Mouse (Mus musculus) heart, postnatal 36 days (tissue): ENCODE results near the gene Fam19a5. TPM values are rescaled to one million over a fixed set of nuclear protein-coding genes. Genes with fewer than 3 reads are reported as not detected.

Source experiments
- DNase-seq, 2 experiments: peaks; one replicate each; pipeline ENCODE4 v3.0.0; 2021 to 2022
- intact Hi-C: fragments of 180-260 bp; cut with DNase I; formaldehyde crosslinking; loops from one replicate; pipeline ENCODE4 v1.15.1; 2025
- total RNA-seq, 2 experiments: library from RNA; stranded (reverse); gene quantifications; 2 replicates each; pipeline ENCODE4 v1.2.3; 2021

Gene Fam19a5
- total RNA-seq, 2 experiments from 2014 or later, result 2.6 to 3.8 TPM

GRCm38 (mm10) chr15:87656496-87657155, 112.5 kb downstream of the Fam19a5 start:
- intact Hi-C loops, result no loop called here
- DNase-seq, result no peak

GRCm38 (mm10) chr15:87659729-87660128, 115.6 kb downstream of the Fam19a5 start:
- DNase-seq, result no peak
- intact Hi-C loops, result no loop called here

GRCm38 (mm10) chr15:87661954-87662353, 117.9 kb downstream of the Fam19a5 start:
- DNase-seq, result no peak
- intact Hi-C loops, result no loop called here

- no peak for DNase-seq
- intact Hi-C loops, result no loop called here
Observed at GRCm38 (mm10) chr15:87666041-87666750, 122.1 kb downstream of the Fam19a5 start.

- intact Hi-C loops, result no loop called here
- no peak for DNase-seq
Observed at GRCm38 (mm10) chr15:87667416-87667815, 123.3 kb downstream of the Fam19a5 start.

- intact Hi-C loops, result no loop called here
- DNase-seq, result no peak
Observed at GRCm38 (mm10) chr15:87668112-87668511, 124.0 kb downstream of the Fam19a5 start.

- intact Hi-C loops, result no loop called here
- no peak for DNase-seq
Observed at GRCm38 (mm10) chr15:87671929-87672328, 127.8 kb downstream of the Fam19a5 start.

GRCm38 (mm10) chr15:87678711-87679110, 134.6 kb downstream of the Fam19a5 start:
- no peak for DNase-seq
- intact Hi-C loops, result no loop called here

GRCm38 (mm10) chr15:87682410-87682809, 138.3 kb downstream of the Fam19a5 start:
- no peak for DNase-seq
- intact Hi-C loops, result no loop called here

- no peak for DNase-seq
- intact Hi-C loops, result no loop called here
Observed at GRCm38 (mm10) chr15:87686415-87687040, 142.4 kb downstream of the Fam19a5 start.

GRCm38 (mm10) chr15:87691271-87691955, 147.3 kb downstream of the Fam19a5 start:
- intact Hi-C loops, result no loop called here
- no peak for DNase-seq

- intact Hi-C loops, result no loop called here
- DNase-seq, result no peak
Observed at GRCm38 (mm10) chr15:87691958-87692357, 147.9 kb downstream of the Fam19a5 start.

GRCm38 (mm10) chr15:87692394-87692793, 148.3 kb downstream of the Fam19a5 start:
- intact Hi-C loops, result no loop called here
- no peak for DNase-seq

GRCm38 (mm10) chr15:87692865-87693513, 148.9 kb downstream of the Fam19a5 start:
- intact Hi-C loops, result no loop called here
- DNase-seq, result no peak

- no peak for DNase-seq
Observed at GRCm38 (mm10) chr15:87697433-87697996, 153.4 kb downstream of the Fam19a5 start.

GRCm38 (mm10) chr15:87698562-87699320, 154.6 kb downstream of the Fam19a5 start:
- DNase-seq, result no peak
- intact Hi-C loops, result no loop called here

More at GRCm38 (mm10) chr15:87697433-87697996, 153.4 kb downstream of the Fam19a5 start:
- intact Hi-C loops, result no loop called here

GRCm38 (mm10) chr15:87702821-87703220, 158.7 kb downstream of the Fam19a5 start:
- intact Hi-C loops, result no loop called here
- DNase-seq, result no peak

GRCm38 (mm10) chr15:87703334-87703733, 159.2 kb downstream of the Fam19a5 start:
- intact Hi-C loops, result no loop called here
- no peak for DNase-seq

- no peak for DNase-seq
- intact Hi-C loops, result no loop called here
Observed at GRCm38 (mm10) chr15:87711790-87712189, 167.7 kb downstream of the Fam19a5 start.

- no peak for DNase-seq
- intact Hi-C loops, result no loop called here
Observed at GRCm38 (mm10) chr15:87712221-87712620, 168.1 kb downstream of the Fam19a5 start.
